Mouse (Mus musculus) hindbrain, embryonic 16.5 days (tissue): ENCODE measurements around the gene Tiam1. TPM values are rescaled to one million over a fixed set of nuclear protein-coding genes. Genes with fewer than 3 reads are reported as not detected.

ENCODE experiments used
- ATAC-seq: fragments of 200-750 bp; cut with Nextera tagmentation; 2 replicates; pipeline ENCODE4 v1.8.0; 2017; ENCODE audit warnings: moderate TSS enrichment, moderate library complexity
- H3K27ac ChIP-seq: fragments of 300-500 bp; sonication (generic); 2 replicates; pipeline ENCODE4 v1.5.1; 2014; ENCODE audit warnings: low read depth, mild to moderate bottlenecking, control low read depth, low read length, moderate library complexity
- H3K27me3 ChIP-seq: fragments of 300-500 bp; sonication (generic); replicated peaks from 2 replicates; pipeline ENCODE4 v1.6.1; 2014; ENCODE audit warnings: low read length; ENCODE audit not compliant: control insufficient read depth, insufficient read depth
- H3K36me3 ChIP-seq: fragments of 300-500 bp; sonication (generic); 2 replicates; pipeline ENCODE4 v1.6.1; 2014; ENCODE audit warnings: mild to moderate bottlenecking, low read length, moderate library complexity, mixed read lengths; ENCODE audit not compliant: control insufficient read depth, insufficient read depth
- H3K4me1 ChIP-seq: fragments of 300-500 bp; sonication (generic); 2 replicates; pipeline ENCODE4 v1.6.1; 2014; ENCODE audit warnings: low read depth, low read length; ENCODE audit not compliant: control insufficient read depth, insufficient read depth
- H3K4me2 ChIP-seq: fragments of 300-500 bp; sonication (generic); 2 replicates; pipeline ENCODE4 v1.6.1; 2014; ENCODE audit warnings: mild to moderate bottlenecking, low read length, control low read depth, moderate library complexity
- H3K4me3 ChIP-seq: fragments of 300-500 bp; sonication (generic); 2 replicates; pipeline ENCODE4 v1.5.1; 2014; ENCODE audit warnings: mild to moderate bottlenecking, low read length, control low read depth, moderate library complexity
- H3K9ac ChIP-seq: fragments of 300-500 bp; sonication (generic); 2 replicates; pipeline ENCODE4 v1.6.1; 2014; ENCODE audit warnings: low read depth, mild to moderate bottlenecking, control low read depth, low read length, moderate library complexity
- H3K9me3 ChIP-seq: fragments of 300-500 bp; sonication (generic); 2 replicates; pipeline ENCODE4 v1.6.1; 2014; ENCODE audit warnings: mild to moderate bottlenecking, low read length, moderate library complexity; ENCODE audit not compliant: control insufficient read depth
- WGBS: fragments of 180-500 bp; shearing (Covaris S2); extraction: QIAGEN DNeasy Blood & Tissue Kit; methylation state at CpG from one replicate; pipeline ENCODE4 v1.1.7; 2014; 5-methylcytosine and 5-hydroxymethylcytosine counted together
- polyA plus RNA-seq: library from polyadenylated mRNA; unstranded; fragments of >200 nt; fragmentation: Nextera tagmentation; extraction: Ambion mirVana; gene quantifications from 2 replicates; pipeline ENCODE4 v1.2.1, GENCODE M21; 2015

Gene Tiam1
- polyA plus RNA-seq, 1 experiment from 2014 or later: 16.6 TPM

DNA sequence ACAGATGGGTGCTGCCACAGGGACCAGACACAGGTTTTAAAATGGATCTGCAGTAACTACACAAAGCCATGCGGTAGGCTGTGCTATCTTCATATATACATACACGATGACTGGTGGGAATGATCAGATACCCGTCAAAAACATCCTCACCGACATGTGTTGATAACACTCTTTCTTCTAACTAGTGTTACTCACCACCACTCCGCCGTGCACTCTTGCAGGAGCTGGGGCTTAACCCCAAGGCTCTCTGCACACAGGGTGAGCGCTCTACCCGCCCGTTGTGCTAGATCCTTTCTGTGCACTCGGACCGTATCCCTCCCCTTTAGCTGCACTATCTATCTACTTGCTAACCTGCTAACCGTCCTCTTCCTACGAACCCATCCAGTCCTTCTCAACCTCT is 335.4 kb downstream of the Tiam1 start:
- H3K4me3 ChIP-seq: no peak overlapping the region
- H3K9me3 ChIP-seq: peaks cover 4% of the 10 kb centered on the region; the same call in 1 of the 2 replicates
- no peaks in the 10 kb centered on the region for H3K27me3 ChIP-seq
- no peak for ATAC-seq
- peaks cover 17% of the 10 kb centered on the region for H3K36me3 ChIP-seq
- no peaks in the 10 kb centered on the region for H3K4me1 ChIP-seq
- WGBS: 91% methylated on average over 13 of the region's 13 CpGs
- no peak overlapping the region for H3K27ac ChIP-seq
- no peak overlapping the region for H3K4me2 ChIP-seq
- no peak overlapping the region for H3K9ac ChIP-seq

- H3K9me3 ChIP-seq: peaks cover under 1% of the 10 kb centered on the region; the same call in 1 of the 2 replicates
- no peak overlapping the region for H3K4me3 ChIP-seq
- no peaks in the 10 kb centered on the region for H3K27me3 ChIP-seq
- no peak overlapping the region for H3K4me2 ChIP-seq
- peaks cover 13% of the 10 kb centered on the region for H3K36me3 ChIP-seq
- H3K9ac ChIP-seq: no peak overlapping the region
- no peak for ATAC-seq
- H3K4me1 ChIP-seq: no peaks in the 10 kb centered on the region
- no peak overlapping the region for H3K27ac ChIP-seq
- 63% methylated on average over 8 of the region's 8 CpGs for WGBS
Measured at GRCm38 (mm10) chr16:89805946-89806345, 337.6 kb downstream of the Tiam1 start.

DNA sequence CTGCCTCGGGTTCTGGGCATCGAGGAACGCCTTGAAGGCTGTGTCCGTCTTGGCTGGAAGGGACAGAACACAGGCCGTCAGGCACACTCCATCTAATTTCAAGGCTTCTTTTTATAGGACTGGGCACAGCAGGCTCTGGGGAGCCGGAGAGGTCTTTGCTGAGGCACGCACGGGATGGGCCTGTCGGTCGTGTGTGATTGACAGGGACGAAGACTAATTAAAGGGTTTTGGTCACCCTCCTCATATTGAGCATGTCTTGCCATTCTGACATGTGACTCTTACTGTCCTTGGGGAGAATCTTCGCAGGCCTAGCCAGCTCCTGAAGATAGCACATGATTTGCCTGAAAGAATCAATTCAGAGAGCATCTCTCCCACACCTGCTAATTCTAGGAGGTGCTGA is 338.4 kb downstream of the Tiam1 start:
- H3K4me3 ChIP-seq: no peak overlapping the region
- ATAC-seq: no peak
- H3K9me3 ChIP-seq: no peaks in the 10 kb centered on the region
- 68% methylated on average over 12 of the region's 12 CpGs for WGBS
- no peak overlapping the region for H3K9ac ChIP-seq
- H3K27ac ChIP-seq: no peak overlapping the region
- H3K27me3 ChIP-seq: no peaks in the 10 kb centered on the region
- peaks cover 9% of the 10 kb centered on the region; the same call in 1 of the 2 replicates for H3K36me3 ChIP-seq
- H3K4me1 ChIP-seq: no peaks in the 10 kb centered on the region
- H3K4me2 ChIP-seq: no peak overlapping the region

DNA sequence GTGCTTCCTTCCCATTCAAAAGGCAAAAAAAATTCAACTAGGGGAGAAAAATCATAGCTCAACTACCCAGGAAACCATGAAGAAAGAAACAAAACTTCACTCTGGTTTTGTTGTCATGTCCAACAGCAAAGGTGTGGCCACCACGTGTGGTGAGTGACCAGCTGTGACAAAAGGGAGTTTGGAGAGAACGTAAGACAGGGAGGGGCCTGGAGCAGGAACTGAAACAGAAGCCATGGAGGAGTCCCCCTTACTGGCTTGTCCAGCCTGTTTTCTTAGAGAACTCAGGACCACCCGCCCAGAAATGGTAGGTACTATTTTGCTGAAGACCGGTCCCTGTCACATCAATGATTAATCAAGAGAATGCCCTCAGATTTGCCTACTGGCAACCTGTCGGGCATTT is 342.1 kb downstream of the Tiam1 start:
- H3K4me2 ChIP-seq: no peak overlapping the region
- H3K9me3 ChIP-seq: no peaks in the 10 kb centered on the region
- H3K9ac ChIP-seq: no peak overlapping the region
- H3K4me3 ChIP-seq: no peak overlapping the region
- H3K27me3 ChIP-seq: no peaks in the 10 kb centered on the region
- no peak overlapping the region for H3K27ac ChIP-seq
- WGBS: 83% methylated on average over 5 of the region's 5 CpGs
- no peak for ATAC-seq
- peaks cover 6% of the 10 kb centered on the region; the same call in 1 of the 2 replicates for H3K36me3 ChIP-seq
- H3K4me1 ChIP-seq: no peaks in the 10 kb centered on the region

GRCm38 (mm10) chr16:89799772-89800171 is 343.8 kb downstream of the Tiam1 start:
- H3K36me3 ChIP-seq: peaks cover 6% of the 10 kb centered on the region; the same call in 1 of the 2 replicates
- 79% methylated on average over 12 of the region's 12 CpGs for WGBS
- no peak overlapping the region for H3K9ac ChIP-seq

GRCm38 (mm10) chr16:89796566-89796965 is 347.0 kb downstream of the Tiam1 start:
- H3K36me3 ChIP-seq: peaks cover 13% of the 10 kb centered on the region; the same call in 1 of the 2 replicates

More at GRCm38 (mm10) chr16:89799772-89800171, 343.8 kb downstream of the Tiam1 start:
- no peaks in the 10 kb centered on the region for H3K4me1 ChIP-seq
- H3K27ac ChIP-seq: no peak overlapping the region
- no peak for ATAC-seq
- H3K9me3 ChIP-seq: no peaks in the 10 kb centered on the region
- H3K4me3 ChIP-seq: no peak overlapping the region
- H3K27me3 ChIP-seq: no peaks in the 10 kb centered on the region
- no peak overlapping the region for H3K4me2 ChIP-seq

DNA sequence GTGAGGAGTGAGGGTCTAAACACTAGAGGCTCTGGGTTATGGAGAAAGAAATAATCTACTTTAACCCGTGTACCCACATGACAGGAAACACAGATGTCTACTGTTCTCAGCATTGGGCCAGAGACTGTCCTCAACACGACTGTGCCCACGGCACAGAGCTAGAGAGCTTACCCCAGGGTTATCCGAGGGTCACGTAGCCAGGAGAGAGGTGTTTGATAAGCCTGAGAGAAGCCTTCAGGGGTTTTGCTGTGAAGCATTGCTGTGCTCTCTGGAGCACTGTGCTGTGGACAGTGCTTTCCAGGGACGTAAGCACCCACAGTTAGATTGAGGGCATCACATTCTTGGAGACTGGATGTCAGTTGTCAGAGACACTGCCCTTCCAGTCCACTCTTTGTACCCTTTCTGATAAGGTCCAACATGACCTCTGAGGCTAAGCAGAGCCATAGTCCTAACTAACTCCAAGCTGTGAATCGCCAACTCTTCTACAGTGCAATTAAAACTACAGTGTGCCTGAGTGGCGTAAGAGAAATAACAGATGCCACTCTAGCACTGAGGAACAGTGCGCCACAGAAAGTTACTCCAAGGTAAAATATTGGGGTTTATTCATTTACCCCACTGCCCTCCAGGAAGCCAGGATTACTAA is 353.7 kb downstream of the Tiam1 start:
- no peak overlapping the region for H3K4me2 ChIP-seq
- H3K9me3 ChIP-seq: no peaks in the 10 kb centered on the region
- H3K4me3 ChIP-seq: no peak overlapping the region
- 88% methylated on average over 9 of the region's 9 CpGs for WGBS
- H3K36me3 ChIP-seq: peaks cover 19% of the 10 kb centered on the region
- H3K27ac ChIP-seq: no peak overlapping the region
- H3K4me1 ChIP-seq: no peaks in the 10 kb centered on the region
- no peak for ATAC-seq
- H3K9ac ChIP-seq: no peak overlapping the region
- H3K27me3 ChIP-seq: no peaks in the 10 kb centered on the region

More at GRCm38 (mm10) chr16:89796566-89796965, 347.0 kb downstream of the Tiam1 start:
- Histone ChIP-seq H3K4me1 (no peaks in the 10 kb centered on the region), H3K4me3 (no peak overlapping the region), H3K9me3 (no peaks in the 10 kb centered on the region), H3K27ac (no peak overlapping the region), H3K27me3 (no peaks in the 10 kb centered on the region), H3K9ac (no peak overlapping the region), H3K4me2 (no peak overlapping the region)
- ATAC-seq: no peak
- 91% methylated on average over 7 of the region's 7 CpGs for WGBS

- Histone ChIP-seq H3K9me3 (peaks cover 2% of the 10 kb centered on the region; the same call in 1 of the 2 replicates), H3K27me3 (no peaks in the 10 kb centered on the region), H3K27ac (no peak overlapping the region), H3K4me1 (no peaks in the 10 kb centered on the region), H3K4me3 (no peak overlapping the region), H3K9ac (no peak overlapping the region), H3K4me2 (no peak overlapping the region), H3K36me3 (peaks cover 8% of the 10 kb centered on the region; the same call in 1 of the 2 replicates)
- no peak; the same call in 1 of the 2 replicates for ATAC-seq
- WGBS: 91% methylated on average over 5 of the region's 5 CpGs
Measured at GRCm38 (mm10) chr16:89785795-89786194, 357.8 kb downstream of the Tiam1 start.

DNA sequence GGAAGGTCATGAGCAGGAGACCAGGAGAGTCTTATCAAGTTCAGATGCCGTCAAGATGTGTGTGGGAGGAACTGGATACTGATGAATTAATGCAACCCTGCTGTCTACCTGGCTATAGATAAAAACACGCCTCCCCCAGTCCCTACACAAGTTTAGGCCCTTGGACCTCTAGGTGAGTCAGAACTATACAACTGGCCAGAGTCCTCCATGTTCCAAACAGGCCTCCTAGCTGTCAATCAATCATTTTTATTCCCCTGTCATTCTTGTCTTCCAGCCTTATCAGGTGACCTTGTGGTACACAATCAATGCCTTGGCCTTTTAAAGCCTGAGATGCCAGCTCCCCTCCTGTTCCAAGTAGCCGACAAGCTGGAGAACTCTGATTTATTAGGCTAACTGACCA is 363.9 kb downstream of the Tiam1 start:
- H3K4me1 ChIP-seq: no peaks in the 10 kb centered on the region
- H3K9me3 ChIP-seq: peaks cover 2% of the 10 kb centered on the region; the same call in 1 of the 2 replicates
- no peak overlapping the region for H3K4me3 ChIP-seq
- H3K27ac ChIP-seq: no peak overlapping the region
- no peak for ATAC-seq
- WGBS: 94% methylated on average over 3 of the region's 3 CpGs
- no peak overlapping the region for H3K9ac ChIP-seq
- H3K4me2 ChIP-seq: no peak overlapping the region
- peaks cover 2% of the 10 kb centered on the region; the same call in 1 of the 2 replicates for H3K36me3 ChIP-seq
- no peaks in the 10 kb centered on the region for H3K27me3 ChIP-seq
